Mouse (Mus musculus) activated CD4-positive, CD25-positive, alpha-beta regulatory T cell (primary cell): ENCODE data around the gene Yipf7. TPM values are rescaled to one million over a fixed set of nuclear protein-coding genes. Genes with fewer than 3 reads are reported as not detected.

Experiments
- polyA plus RNA-seq, 2 experiments: library from polyadenylated mRNA; unstranded; fragments of 100-300 nt; shearing (Covaris generic); gene quantifications; one replicate each; pipeline ENCODE4 v1.2.1; 2017

Yipf7 gene
- polyA plus RNA-seq = not detected

GRCm38 (mm10) chr5:69542489-69542888, at the start of gene Yipf7:
TSS of gene Yipf7 (minus strand) at chr5:69542648.

DNA sequence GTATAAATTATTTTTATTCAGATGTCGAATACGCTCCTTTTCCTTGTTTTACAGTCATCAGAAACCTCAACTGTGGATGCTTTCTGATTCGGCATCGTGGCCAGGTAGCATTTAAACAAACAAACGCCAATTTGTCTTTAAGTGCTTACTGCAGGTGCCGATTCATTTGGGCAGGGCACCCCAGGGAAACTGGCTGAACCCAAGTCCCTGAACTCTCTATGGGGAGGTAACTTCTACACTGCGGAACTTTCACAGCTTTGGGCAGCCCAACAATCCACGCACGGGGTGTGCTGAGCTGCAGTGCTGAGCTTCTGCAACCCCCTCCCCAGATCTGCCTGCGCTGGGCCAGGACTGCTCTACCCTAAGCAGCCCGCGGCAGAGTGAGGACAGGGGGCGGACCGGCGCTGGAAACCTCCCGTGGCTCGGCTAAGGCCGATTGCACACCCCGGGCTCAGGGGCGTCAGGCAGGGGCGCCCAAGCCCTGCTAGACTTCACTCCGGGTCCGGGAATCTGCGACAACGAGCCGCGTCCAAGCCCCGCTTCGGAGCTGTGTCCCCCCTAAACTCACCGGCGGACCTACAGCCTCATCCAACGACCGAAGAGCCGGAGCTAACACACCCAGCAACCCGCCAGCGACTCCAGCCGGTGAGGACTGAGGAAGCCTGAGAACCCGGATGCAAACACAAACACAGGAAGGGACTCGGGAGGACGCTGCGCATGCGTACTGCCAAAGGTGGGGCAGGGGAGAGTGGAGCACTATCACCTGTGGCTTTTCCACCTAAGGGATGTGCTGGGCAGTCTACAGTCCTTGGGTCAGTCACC, 49.4 kb upstream of the Yipf7 start, which contains the start of gene Gnpda2:
Gene Gnpda2, minus strand, starts transcription at position 701 of the 822 bp plus-strand sequence.

DNA sequence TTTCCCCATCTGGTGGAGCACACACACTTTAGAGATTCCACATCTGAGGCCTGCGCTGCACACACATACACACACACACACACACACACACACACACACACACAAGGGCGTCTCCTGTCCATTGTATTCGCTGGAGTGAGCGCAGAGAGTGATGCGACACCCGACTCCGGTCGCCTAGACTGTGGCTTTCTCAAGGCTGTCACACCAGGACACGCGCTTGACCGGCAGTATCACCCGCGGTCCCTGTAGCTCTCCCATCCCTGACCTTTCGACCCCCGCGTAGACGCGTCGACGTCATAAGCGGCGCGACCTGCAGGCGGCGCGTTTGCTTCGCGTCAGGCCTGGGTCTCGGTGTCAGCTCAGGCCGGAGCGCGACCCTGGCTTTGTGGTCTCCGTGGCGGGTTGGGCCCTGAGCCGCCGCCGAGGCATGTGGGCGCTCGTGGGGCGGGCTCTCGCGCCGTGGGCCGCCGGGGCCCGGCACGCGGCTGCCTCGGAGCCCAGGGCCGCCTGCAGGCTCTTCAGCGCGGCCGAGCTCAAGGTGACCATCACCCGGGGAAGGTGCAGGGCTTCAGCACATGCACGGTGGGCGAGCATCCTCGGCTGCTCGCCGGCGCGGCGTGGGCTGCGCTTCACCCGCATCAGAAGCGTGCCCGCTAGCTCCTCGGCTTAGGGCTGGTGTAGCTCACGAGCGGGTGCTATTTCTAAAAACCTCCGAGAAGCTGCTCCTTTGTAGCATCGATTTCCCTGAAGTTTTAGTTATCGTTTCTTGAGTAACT, 14.4 kb upstream of the Yipf7 start, which contains the start of gene Guf1:
Gene Guf1, plus strand, starts transcription at position 296 of the 776 bp plus-strand sequence.

Other genes starting within 250 kb of the Yipf7 start
- gene Kctd8, start 201.0 kb downstream of the Yipf7 start, polyA plus RNA-seq = under 1 TPM in 1 of 2 experiments, not detected in 1; 0.12 TPM
- gene Guf1, start 14.3 kb upstream of the Yipf7 start, polyA plus RNA-seq = 10 to 100 TPM; 26.9 to 45.3 TPM
- gene Gnpda2, start 49.7 kb upstream of the Yipf7 start, polyA plus RNA-seq = 10 to 100 TPM; 57.5 to 65.8 TPM